ENCODE assay signal across 8 mouse cellular contexts in genomic region chr8:86884489-86885463, GRCm38 (mm10). TPM values are rescaled to one million over a fixed set of nuclear protein-coding genes. Genes with fewer than 3 reads are reported as not detected.
A peak's percentile ranks its signal among the peaks of the same experiment; 100 is the strongest.
DNase-seq lines count a peak whose midpoint lies in the region; ATAC-seq and TF ChIP-seq lines count a peak whose summit lies in the region.

N4bp1 (minus strand) TSS chr8:86885258.

- peak within 1 kb of the TSS; percentile 95 for H3K4me3 ChIP-seq in embryonic facial prominence, embryonic 10.5 days
- peak within 1 kb of the TSS; percentile 77 for H3K4me3 ChIP-seq in intestine, postnatal 0 days (ENCODE audit: low read depth, low read length)
- H3K4me3 ChIP-seq in midbrain, embryonic 11.5 days (ENCODE audit: low read depth, low read length) = peak within 1 kb of the TSS; percentile 77

- intact Hi-C loops in left cerebral cortex, postnatal 4 days (cut with DNase I) = loop anchor here (10.0 kb wide), 1 partner anchor 140 kb away; the partner anchor contains the start of genes Gm10638 and Siah1a

- H3K27me3 ChIP-seq in embryonic facial prominence, embryonic 10.5 days (replicated peaks; ENCODE audit: low read depth, poor library complexity, severe bottlenecking) = no peaks in the 10 kb centered on the region
- H3K27me3 ChIP-seq in intestine, postnatal 0 days (replicated peaks; ENCODE audit: control insufficient read depth, insufficient read depth, low read length) = no peaks in the 10 kb centered on the region
- no peaks in the 10 kb centered on the region for H3K27me3 ChIP-seq in midbrain, embryonic 11.5 days (ENCODE audit: control insufficient read depth, insufficient read depth, low read length)

- peaks cover 30% of the 10 kb centered on the region for H3K4me1 ChIP-seq in embryonic facial prominence, embryonic 10.5 days
- H3K4me1 ChIP-seq in intestine, postnatal 0 days (replicated peaks; ENCODE audit: control insufficient read depth, insufficient read depth, low read length) = peaks cover 17% of the 10 kb centered on the region; the same call in 1 of the 2 replicates
- peaks cover 15% of the 10 kb centered on the region for H3K4me1 ChIP-seq in midbrain, embryonic 11.5 days (ENCODE audit: control insufficient read depth, insufficient read depth, low read length)

- peak; percentile 45 for ATAC-seq in granulocyte monocyte progenitor cell, adult 5-6 weeks (replicated peaks; ENCODE audit: poor library complexity, severe bottlenecking)
- ATAC-seq in intestine, postnatal 0 days = peak; percentile 82
- ATAC-seq in midbrain, embryonic 11.5 days (ENCODE audit: low FRiP score) = peak; percentile 96

- TF ChIP-seq CTCF in intestine, postnatal 0 days (IDR thresholded peaks at IDR 0.05; ENCODE audit: low read depth) = no peak; the same call in 1 of the 2 replicates

- peak within 1 kb of the TSS; percentile 82 for H3K4me2 ChIP-seq in intestine, postnatal 0 days (replicated peaks; ENCODE audit: low read depth)
- peak within 1 kb of the TSS; percentile 90 for H3K4me2 ChIP-seq in midbrain, embryonic 11.5 days

- H3K9me3 ChIP-seq in embryonic facial prominence, embryonic 10.5 days = no peaks in the 10 kb centered on the region
- no peaks in the 10 kb centered on the region for H3K9me3 ChIP-seq in intestine, postnatal 0 days (ENCODE audit: control insufficient read depth)
- no peaks in the 10 kb centered on the region for H3K9me3 ChIP-seq in midbrain, embryonic 11.5 days (ENCODE audit: control insufficient read depth, low read length)

- DNase-seq in adrenal gland, postnatal 14 days = peak; percentile 96
- DNase-seq in embryonic facial prominence, embryonic 10.5 days (ENCODE audit: low spot score) = peak; percentile 94
- peak; percentile 97 for DNase-seq in left cerebral cortex, postnatal 4 days
- peak; percentile 98 for DNase-seq in midbrain, embryonic 11.5 days (ENCODE audit: low spot score, missing footprints)
- DNase-seq in right cerebral cortex, postnatal 4 days = peak; percentile 91
- DNase-seq in yolk sac, embryonic 10.5 days (ENCODE audit: low spot score) = peak; percentile 88

- H3K9ac ChIP-seq in intestine, postnatal 0 days (ENCODE audit: low read depth, low read length) = peak within 1 kb of the TSS; percentile 91
- H3K9ac ChIP-seq in midbrain, embryonic 11.5 days (ENCODE audit: low read length) = peak within 1 kb of the TSS; percentile 87

- under 1% methylated on average over 119 of the region's 119 CpGs for WGBS in embryonic facial prominence, embryonic 10.5 days
- under 1% methylated on average over 101 of the region's 119 CpGs for WGBS in intestine, postnatal 0 days
- WGBS in midbrain, embryonic 11.5 days = under 1% methylated on average over 82 of the region's 119 CpGs

- H3K27ac ChIP-seq in embryonic facial prominence, embryonic 10.5 days (replicated peaks) = peak within 1 kb of the TSS; percentile 96
- H3K27ac ChIP-seq in intestine, postnatal 0 days (ENCODE audit: low read depth, low read length) = peak within 1 kb of the TSS; percentile 97
- peak within 1 kb of the TSS; percentile 79 for H3K27ac ChIP-seq in midbrain, embryonic 11.5 days (ENCODE audit: low read depth, low read length)

- H3K36me3 ChIP-seq in embryonic facial prominence, embryonic 10.5 days (replicated peaks) = peaks cover 19% of the 10 kb centered on the region
- H3K36me3 ChIP-seq in intestine, postnatal 0 days (ENCODE audit: control insufficient read depth, insufficient read depth) = peaks cover 10% of the 10 kb centered on the region
- no peaks in the 10 kb centered on the region for H3K36me3 ChIP-seq in midbrain, embryonic 11.5 days (ENCODE audit: control insufficient read depth, insufficient read depth, low read length)

RNA-seq across cellular contexts. Expression of gene N4bp1, which starts in this region (rescaled TPM):
- total RNA-seq in adrenal gland, postnatal 14 days (2021) = 30.6 and 30.7 TPM in 2 replicates
- 10.3 and 10.8 TPM in 2 replicates for polyA plus RNA-seq in embryonic facial prominence, embryonic 10.5 days (2016; fragmentation: Nextera tagmentation; extraction: Ambion mirVana)
- 19.3 and 26.1 TPM in 2 replicates for total RNA-seq in granulocyte monocyte progenitor cell, adult 5-6 weeks (2014; fragmentation: Nextera tagmentation)
- 18.1 and 19.1 TPM in 2 replicates for total RNA-seq in granulocyte monocyte progenitor cell, adult 5-6 weeks (2017)
- polyA plus RNA-seq in intestine, postnatal 0 days (2015; fragmentation: Nextera tagmentation; extraction: Ambion mirVana) = 5.4 and 6.2 TPM in 2 replicates
- total RNA-seq in left cerebral cortex, postnatal 4 days (2021) = 10 to 100 TPM; 28.0 to 28.5 TPM
- polyA plus RNA-seq in midbrain, embryonic 11.5 days (2014; fragmentation: Nextera tagmentation; extraction: Ambion mirVana) = 10.2 and 10.8 TPM in 2 replicates

Comparison
In these comparisons a context has a peak if more than half of its experiments do, and no peak if none do; other contexts are left out.
1. Peak in every context shown above with its lines: DNase-seq, ATAC-seq, H3K4me3 ChIP-seq and H3K27ac ChIP-seq.
2. ATAC-seq: peak in every context shown above with its lines; median percentile 96 in midbrain, embryonic 11.5 days; 82 in intestine, postnatal 0 days; 45 in granulocyte monocyte progenitor cell, adult 5-6 weeks.